8 mouse cellular contexts compared by ENCODE assay signal in the genomic region with DNA sequence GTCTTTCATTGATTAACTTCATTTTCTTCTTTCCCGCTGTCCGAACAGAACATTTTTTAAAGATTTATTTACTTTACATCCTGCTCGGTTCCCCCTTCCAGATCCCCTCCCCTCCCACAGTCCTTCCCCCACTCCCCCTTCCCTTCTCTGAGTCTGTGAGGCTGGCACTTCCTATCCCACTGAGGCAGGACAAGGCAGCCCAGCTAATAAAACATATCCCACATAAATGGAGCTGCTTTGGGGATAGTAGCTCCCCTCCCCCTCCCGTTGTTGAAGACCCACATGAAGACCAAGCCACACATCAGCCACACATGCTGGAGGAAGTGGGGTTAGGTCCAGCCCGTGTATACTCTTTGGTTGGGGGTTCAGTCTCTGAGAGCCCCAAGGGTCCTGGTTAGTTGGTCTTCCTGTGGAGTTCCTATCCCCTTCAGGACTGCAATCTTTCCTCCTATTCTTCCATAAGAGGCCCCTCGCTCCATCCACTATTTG. TPM values are rescaled to one million over a fixed set of nuclear protein-coding genes. Genes with fewer than 3 reads are reported as not detected.
DNase-seq lines count a peak whose midpoint lies in the region; ATAC-seq and TF ChIP-seq lines count a peak whose summit lies in the region.

No protein-coding gene starts in this region.

- WGBS in intestine, postnatal 0 days = 59% methylated on average over 6 of the region's 6 CpGs
- 60% methylated on average over 6 of the region's 6 CpGs for WGBS in neural tube, embryonic 11.5 days

- H3K4me3 ChIP-seq in embryonic fibroblast, embryonic 13.5 days (ENCODE audit: insufficient read depth, low read length) = peak overlapping the region; percentile 89
- H3K4me3 ChIP-seq in intestine, postnatal 0 days (ENCODE audit: low read depth, low read length) = peak overlapping the region; percentile 88
- peak overlapping the region; percentile 93 for H3K4me3 ChIP-seq in neural tube, embryonic 11.5 days (ENCODE audit: low read depth, low read length)

- no peaks in the 10 kb centered on the region for H3K9me3 ChIP-seq in intestine, postnatal 0 days (ENCODE audit: control insufficient read depth)
- H3K9me3 ChIP-seq in neural tube, embryonic 11.5 days (ENCODE audit: control insufficient read depth, low read length) = no peaks in the 10 kb centered on the region

- peak; percentile 15 for DNase-seq in layer of hippocampus, adult 11-12 months (ENCODE audit: low spot score)
- DNase-seq in layer of hippocampus, postnatal 14 days (ENCODE audit: low spot score in 2 of 2) = no peak
- peak; percentile 32 for DNase-seq in neural tube, embryonic 11.5 days (ENCODE audit: low spot score)
- no peak for DNase-seq in adrenal gland, adult 2 months
- no peak for DNase-seq in ovary, postnatal 10 days (ENCODE audit: low spot score)
- DNase-seq in thymus, postnatal 36 days = no peak

- TF ChIP-seq CTCF in embryonic fibroblast, embryonic 13.5 days (IDR thresholded peaks at IDR 0.05; ENCODE audit: borderline replicate concordance, insufficient read depth, low read length) = no peak
- no peak for TF ChIP-seq CTCF in intestine, postnatal 0 days (IDR thresholded peaks at IDR 0.05; ENCODE audit: low read depth)

- peak overlapping the region; percentile 80 for H3K9ac ChIP-seq in intestine, postnatal 0 days (ENCODE audit: low read depth, low read length)
- peak overlapping the region; percentile 76 for H3K9ac ChIP-seq in neural tube, embryonic 11.5 days (ENCODE audit: low read length)

- no peaks in the 10 kb centered on the region for H3K36me3 ChIP-seq in intestine, postnatal 0 days (ENCODE audit: control insufficient read depth, insufficient read depth)
- no peaks in the 10 kb centered on the region for H3K36me3 ChIP-seq in neural tube, embryonic 11.5 days (ENCODE audit: control insufficient read depth, insufficient read depth, low read length)

- H3K27ac ChIP-seq in embryonic fibroblast, embryonic 13.5 days (ENCODE audit: insufficient read depth, low read length) = no peak overlapping the region
- 0 out of 2 replicates have a peak overlapping the region, but pooled peaks have one; percentile 92 for H3K27ac ChIP-seq in intestine, postnatal 0 days (ENCODE audit: low read depth, low read length)
- no peak overlapping the region for H3K27ac ChIP-seq in neural tube, embryonic 11.5 days (ENCODE audit: low read depth, low read length)

- no peak for ATAC-seq in intestine, postnatal 0 days
- peak; percentile 32 for ATAC-seq in neural tube, embryonic 11.5 days (ENCODE audit: insufficient read depth, low FRiP score, low TSS enrichment)

- H3K27me3 ChIP-seq in intestine, postnatal 0 days (replicated peaks; ENCODE audit: control insufficient read depth, insufficient read depth, low read length) = no peaks in the 10 kb centered on the region
- H3K27me3 ChIP-seq in neural tube, embryonic 11.5 days (ENCODE audit: control insufficient read depth, insufficient read depth, low read length) = no peaks in the 10 kb centered on the region

- TF ChIP-seq POLR2A in embryonic fibroblast, embryonic 13.5 days (IDR thresholded peaks at IDR 0.05; ENCODE audit: low read depth, low read length) = peak; percentile 21; the same call in 1 of the 2 replicates

- H3K4me1 ChIP-seq in embryonic fibroblast, embryonic 13.5 days (ENCODE audit: control insufficient read depth, insufficient read depth, low read length) = peaks cover 5% of the 10 kb centered on the region
- no peaks in the 10 kb centered on the region for H3K4me1 ChIP-seq in intestine, postnatal 0 days (replicated peaks; ENCODE audit: control insufficient read depth, insufficient read depth, low read length)
- no peaks in the 10 kb centered on the region for H3K4me1 ChIP-seq in neural tube, embryonic 11.5 days (ENCODE audit: control insufficient read depth, insufficient read depth, low read length)

- H3K4me2 ChIP-seq in intestine, postnatal 0 days (replicated peaks; ENCODE audit: low read depth) = peak overlapping the region; percentile 73
- peak overlapping the region; percentile 64 for H3K4me2 ChIP-seq in neural tube, embryonic 11.5 days (ENCODE audit: low read depth)

RNA-seq across cellular contexts. Expression of a gene that starts 0.8 kb away (rescaled TPM):
- 10 to 100 TPM; 28.0 to 31.4 TPM for total RNA-seq in layer of hippocampus, postnatal 14 days (2021)
- polyA plus RNA-seq in embryonic fibroblast, embryonic 13.5 days (2011; ENCODE audit: insufficient read length, low read depth, missing spikeins) = 39.7 and 49.7 TPM in 2 replicates
- polyA plus RNA-seq in intestine, postnatal 0 days (2015; fragmentation: Nextera tagmentation; extraction: Ambion mirVana) = 20.8 and 25.0 TPM in 2 replicates
- polyA plus RNA-seq in neural tube, embryonic 11.5 days (2014; fragmentation: Nextera tagmentation; extraction: Ambion mirVana) = 40.3 and 41.9 TPM in 2 replicates
- 10 to 100 TPM; 15.2 to 18.6 TPM for total RNA-seq in adrenal gland, adult 2 months (2021)
- polyA plus RNA-seq in adrenal gland, adult 2 months (2012; rRNA removed) = 2.9 TPM in 2 replicates

Comparison
In these comparisons a context has a peak if more than half of its experiments do, and no peak if none do; other contexts are left out.
1. DNase-seq: peak in layer of hippocampus, adult 11-12 months (single experiment) and neural tube, embryonic 11.5 days (single experiment); none in layer of hippocampus, postnatal 14 days (0 of 2), adrenal gland, adult 2 months (single experiment), ovary, postnatal 10 days (single experiment) and thymus, postnatal 36 days (0 of 2).
2. Peak in every context shown above with its lines, with median percentiles within 50 percentile points of each other: H3K4me3 ChIP-seq.